Mouse (Mus musculus) MN1 (cell line): ENCODE measurements around the gene L3mbtl2.
A peak's percentile ranks its signal among the peaks of the same experiment; 100 is the strongest.
"Not testable (repeated sequence)": the region's sequence is repeated elsewhere in the genome, so short reads cannot be mapped to it uniquely, and the experiment has no call there.

ENCODE experiments used
- DNase-seq: peaks from one replicate; pipeline ENCODE4 v3.0.0-alpha.2; 2016; ENCODE audit warnings: low spot score

Gene L3mbtl2

DNA sequence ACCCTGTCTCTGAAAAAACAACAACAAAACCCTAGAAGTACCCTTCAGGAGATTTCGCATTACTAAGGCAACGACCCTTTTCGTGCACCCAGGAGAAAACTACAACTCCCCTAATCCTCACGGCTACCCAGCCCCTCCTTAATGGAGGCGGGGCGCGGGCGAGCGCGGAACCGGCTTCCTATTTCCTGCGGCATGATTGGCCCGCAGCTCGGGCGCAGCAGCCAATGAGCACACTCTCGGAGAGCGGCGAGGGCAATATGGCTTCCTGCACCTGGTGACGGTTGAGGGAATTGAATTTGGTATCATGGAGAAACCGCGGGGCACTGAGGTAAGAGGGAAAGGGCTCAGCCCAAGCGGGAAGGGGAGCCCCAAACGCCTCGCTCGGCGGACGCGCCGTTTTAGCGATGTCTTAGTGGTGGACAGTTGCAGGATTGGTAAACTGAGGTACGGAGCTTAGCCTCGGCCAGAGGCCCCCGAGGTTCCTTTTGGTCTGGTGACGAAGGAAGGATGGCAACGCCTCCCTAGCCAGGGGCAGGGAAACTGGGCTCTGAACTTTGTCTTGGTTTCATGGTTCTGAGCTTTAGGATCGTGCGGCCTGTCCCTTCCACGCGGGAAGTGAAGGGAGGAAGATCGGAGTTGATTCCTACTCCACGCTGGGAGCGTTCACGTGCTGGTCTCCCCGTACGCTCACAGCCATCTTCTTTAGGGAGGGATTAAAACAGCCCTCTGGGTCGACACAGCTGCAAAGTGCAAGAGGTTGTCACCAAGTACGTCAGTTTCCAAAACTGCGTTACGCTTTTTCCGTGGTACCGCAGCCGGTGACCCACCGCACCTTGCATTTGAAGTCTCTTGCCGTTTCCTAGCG is at the start of gene L3mbtl2:
TSS of gene L3mbtl2 (plus strand) at position 193 of the 865 bp plus-strand sequence.
- DNase-seq: peak; percentile 98

DNA sequence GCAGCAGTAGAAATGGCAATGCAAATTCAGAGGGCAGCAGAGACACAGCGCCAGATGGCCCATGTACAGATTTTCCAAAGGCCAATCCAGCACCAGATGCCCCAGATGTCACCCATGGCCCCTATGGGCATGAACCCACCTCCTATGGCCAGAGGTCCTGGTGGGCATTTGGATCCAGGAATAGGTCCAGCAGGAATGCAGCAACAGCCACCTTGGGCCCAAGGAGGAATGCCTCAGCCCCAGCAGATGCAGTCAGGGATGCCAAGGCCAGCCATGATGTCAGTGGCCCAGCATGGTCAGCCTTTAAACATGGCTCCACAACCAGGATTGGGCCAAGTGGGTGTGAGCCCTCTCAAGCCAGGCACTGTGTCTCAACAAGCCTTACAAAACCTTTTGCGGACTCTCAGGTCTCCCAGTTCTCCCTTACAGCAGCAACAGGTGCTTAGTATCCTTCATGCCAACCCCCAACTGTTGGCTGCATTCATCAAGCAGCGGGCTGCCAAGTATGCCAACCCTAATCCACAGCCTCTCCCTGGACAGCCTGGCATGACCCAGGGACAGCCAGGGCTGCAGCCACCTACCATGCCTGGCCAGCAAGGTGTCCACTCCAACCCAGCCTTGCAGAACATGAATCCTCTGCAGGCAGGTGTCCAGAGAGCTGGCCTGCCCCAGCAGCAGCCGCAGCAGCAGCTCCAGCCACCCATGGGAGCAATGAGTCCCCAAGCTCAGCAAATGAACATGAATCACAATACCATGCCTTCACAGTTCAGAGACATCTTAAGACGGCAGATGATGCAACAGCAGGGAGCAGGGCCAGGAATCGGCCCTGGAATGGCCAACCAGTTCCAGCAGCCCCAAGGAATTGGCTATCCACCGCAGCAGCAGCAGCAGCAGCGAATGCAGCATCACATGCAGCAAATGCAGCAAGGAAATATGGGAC is 13.9 kb upstream of the L3mbtl2 start:
- peak; percentile 70 for DNase-seq

DNA sequence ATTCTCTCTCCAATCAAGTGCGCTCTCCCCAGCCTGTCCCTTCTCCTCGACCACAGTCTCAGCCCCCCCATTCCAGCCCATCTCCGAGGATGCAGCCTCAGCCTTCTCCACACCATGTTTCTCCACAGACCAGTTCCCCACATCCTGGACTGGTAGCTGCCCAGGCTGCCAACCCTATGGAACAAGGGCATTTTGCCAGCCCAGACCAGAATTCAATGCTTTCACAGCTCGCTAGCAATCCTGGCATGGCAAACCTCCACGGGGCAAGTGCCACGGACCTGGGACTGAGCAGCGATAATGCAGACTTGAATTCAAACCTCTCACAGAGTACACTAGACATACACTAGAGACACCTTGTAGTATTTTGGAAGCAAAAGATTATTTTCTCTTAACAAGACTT is 13.1 kb upstream of the L3mbtl2 start:
- DNase-seq: peak; percentile 70

DNA sequence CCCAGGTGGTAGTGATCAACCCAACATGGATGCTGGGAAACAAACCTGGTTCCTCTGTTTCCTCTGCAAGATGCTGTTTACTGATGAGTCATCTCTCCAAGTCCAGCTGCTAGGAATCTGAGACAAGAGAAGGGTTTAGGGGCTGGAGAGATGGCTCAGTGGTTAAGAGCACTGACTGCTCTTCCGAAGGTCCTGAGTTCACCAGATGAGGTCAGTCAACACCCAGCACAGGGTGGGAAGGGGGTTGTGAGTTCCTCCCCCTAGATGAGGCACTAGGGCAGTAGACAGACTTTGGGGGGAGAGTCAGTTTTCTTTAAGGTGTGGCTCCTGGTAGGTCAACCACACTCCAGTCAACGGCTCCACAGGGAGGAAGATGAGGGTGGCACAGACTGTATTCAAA is 2.0 kb upstream of the L3mbtl2 start:
- DNase-seq: no peak

DNA sequence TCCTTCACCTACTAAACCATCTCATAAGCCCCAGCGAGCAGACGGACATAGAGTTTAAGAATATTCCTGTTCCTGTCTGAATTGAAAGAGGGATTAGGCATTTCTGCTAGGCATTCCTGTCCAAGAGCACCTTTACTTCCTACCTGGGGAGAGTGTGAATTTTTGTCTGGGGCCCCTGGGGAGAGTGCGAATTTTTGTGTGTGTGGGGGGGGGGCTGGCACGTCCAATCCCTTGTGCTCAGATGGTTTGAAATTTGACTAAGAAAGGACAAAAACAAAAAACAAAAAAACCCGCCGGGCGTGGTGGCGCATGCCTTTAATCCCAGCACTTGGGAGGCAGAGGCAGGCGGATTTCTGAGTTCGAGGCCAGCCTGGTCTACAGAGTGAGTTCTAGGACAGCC is 408 bp upstream of the L3mbtl2 start:
- no peak for DNase-seq

DNA sequence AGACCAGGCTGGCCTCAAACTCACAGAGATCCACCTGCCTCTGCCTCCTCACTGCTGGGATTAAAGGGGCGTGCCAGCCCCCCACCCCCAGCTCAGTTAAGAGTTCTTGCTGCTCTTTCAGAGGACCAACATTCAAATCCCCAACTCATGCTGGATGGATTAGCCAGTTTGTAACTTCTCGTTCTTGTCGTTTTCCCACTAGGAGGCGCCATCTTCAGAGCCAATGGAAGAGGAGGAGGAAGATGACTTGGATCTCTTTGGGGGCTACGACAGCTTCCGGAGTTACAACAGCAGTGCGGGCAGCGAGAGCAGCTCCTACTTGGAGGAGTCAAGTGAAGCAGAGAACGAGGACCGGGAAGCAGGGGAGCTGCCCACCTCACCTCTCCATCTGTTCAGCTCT is 3.3 kb downstream of the L3mbtl2 start:
- DNase-seq: no peak

DNA sequence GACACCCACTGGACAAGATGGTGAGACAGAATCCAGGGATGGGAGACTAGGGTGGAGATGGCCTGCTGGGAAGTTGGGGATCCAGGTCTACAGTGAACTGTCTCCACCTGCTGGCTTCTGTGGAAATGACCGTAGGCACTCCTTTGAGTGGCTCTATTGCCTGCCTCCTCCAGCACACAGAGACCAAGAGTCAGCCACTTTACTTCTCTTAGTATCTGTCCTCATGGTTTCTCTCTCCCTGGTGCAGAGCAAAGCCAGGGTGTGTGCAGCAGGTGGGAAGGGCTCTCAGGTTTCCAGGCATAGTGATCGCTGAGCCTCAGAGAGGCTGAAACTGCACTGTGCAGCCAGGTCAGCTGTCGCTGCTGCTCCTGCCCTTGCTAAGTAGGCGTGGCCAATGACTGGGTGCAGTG is 6.5 kb downstream of the L3mbtl2 start:
- DNase-seq: peak; percentile 88

DNA sequence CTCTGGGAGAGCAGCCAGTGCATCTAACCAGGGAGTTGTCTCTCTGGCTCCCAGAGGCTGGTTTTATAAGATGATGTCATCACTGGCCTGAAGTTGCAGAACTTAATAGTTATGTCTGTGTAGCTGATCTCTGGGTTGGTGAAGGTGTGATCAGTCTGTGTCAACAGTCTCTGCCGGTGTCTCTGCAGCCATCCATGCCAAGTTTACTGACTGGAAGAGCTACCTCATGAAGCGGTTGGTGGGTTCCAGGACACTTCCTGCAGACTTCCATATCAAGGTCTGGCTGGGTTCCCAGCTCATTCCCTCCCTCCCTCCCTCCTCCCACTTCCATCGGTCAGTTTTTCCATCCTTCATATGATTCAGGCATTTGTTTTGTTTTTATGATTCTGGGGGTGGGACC is 12.9 kb downstream of the L3mbtl2 start:
- DNase-seq: no peak

DNA sequence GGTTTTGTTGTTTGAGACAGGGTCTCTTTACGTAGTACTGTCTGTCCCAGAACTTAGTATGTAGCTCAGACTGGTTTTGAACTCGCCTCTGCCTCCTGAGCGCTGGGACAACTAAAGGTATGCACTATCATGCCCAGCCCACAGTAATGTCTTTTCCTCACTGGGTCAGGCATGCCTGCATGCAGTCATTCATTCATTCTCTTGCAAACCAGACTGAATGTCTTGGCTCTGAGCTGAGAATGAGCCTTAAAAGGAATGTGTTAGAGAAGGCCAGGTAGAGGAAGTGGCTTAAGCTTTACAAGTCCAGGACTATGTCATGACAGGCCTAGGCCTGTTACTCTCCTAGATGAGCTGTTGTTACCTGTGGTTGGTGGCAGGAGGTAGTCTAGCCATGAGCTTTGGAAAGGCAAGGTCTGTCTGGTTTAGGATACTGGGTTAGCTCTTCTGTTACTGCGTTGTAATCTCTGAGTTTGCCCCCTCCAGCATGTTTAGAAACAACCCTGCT is 16.7 kb downstream of the L3mbtl2 start:
- no peak for DNase-seq

DNA sequence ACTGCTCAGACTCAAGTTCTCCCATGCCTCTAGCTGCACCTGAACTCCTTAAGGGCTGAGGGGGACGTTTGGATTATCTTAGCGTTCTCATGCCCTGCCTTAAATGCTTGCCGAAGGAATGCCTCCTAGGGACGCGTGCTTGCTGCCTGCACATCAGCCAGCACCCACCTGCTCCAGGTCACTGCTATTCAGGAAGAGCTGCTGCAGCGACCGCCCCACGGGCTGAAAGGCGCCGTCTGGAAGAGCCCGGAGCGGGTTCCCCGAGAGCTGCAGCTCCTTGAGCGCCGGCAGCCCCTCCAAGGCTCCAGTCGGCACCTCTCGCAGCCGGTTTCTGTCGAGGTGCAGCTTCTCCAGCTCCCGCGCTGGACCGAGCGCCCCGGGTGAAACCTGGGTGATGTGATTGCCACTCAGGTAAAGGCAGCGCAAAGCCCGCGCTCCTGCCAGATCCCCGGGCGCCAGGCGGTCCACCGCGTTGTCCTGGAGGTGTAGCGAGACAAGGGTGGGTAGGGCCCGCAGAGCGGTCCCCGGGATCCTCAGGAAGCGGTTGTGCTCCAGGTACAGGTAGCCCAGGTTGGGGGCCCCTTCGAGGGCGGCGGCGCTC is 29.8 kb downstream of the L3mbtl2 start:
- no peak for DNase-seq

DNA sequence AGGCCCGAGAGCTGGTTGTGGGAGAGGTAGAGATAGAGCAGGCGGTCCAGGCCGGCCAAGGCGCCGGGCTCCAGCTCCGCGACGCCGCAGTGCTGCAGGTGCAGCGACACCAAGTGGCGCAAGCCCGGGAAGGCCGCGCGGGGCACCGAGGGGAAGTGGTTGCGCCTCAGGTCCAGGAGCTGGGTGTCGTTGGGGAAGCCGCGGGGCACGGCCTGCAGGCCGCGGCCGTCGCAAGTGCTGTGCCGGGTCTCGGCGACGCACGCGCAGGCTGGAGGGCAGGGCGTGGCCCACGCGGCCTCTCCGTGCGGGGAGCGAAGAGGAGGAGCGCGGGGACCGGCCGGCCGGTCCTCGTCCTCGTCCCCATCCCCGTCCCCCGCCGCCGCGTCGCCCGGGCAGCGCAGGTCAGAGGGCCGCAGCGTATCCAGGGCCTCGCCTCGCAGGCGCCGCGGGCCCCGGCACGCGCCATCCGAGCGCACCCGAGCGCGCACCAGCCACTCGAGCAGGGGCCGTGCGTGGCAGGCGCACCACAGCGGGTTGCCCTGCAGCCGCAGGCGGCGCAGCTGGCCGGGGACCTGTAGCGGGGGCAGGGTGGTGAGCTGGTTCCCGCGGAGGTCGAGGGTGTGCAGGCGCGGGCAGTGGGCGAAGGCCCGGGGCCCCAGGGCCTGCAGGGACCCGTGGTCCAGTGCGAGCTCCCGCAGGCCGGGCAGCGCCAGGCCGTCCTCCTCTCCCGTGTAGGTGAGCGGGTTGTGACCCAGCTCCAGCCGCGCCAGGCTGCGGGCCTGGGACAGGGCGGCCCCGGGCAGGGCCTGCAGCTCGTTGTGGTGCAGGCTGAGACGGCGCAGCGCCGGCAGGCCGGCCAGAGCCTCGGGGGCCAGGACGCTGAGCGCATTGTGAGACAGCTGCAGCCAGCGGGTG is 30.5 kb downstream of the L3mbtl2 start:
- DNase-seq: peak; percentile 95

DNA sequence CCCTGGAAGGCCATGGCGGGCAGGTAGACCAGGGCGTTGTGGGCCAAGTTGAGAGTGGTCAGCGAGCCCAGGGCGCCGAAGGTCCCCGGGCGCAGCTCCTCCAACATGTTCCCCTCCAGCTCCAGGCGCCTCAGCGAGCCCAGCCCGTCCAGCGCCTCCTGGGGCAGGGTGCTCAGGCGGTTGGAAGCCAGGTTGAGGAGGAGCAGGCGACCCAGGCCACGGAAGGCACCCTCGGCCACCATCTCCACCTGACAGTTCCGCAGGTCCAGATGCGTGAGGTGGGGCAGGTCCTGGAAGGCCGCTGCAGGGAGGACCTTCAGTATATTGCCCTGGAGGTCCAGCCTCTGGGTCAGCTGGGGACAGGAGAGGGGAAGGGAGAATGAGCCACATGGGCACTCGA is 31.2 kb downstream of the L3mbtl2 start:
- DNase-seq: no peak

DNA sequence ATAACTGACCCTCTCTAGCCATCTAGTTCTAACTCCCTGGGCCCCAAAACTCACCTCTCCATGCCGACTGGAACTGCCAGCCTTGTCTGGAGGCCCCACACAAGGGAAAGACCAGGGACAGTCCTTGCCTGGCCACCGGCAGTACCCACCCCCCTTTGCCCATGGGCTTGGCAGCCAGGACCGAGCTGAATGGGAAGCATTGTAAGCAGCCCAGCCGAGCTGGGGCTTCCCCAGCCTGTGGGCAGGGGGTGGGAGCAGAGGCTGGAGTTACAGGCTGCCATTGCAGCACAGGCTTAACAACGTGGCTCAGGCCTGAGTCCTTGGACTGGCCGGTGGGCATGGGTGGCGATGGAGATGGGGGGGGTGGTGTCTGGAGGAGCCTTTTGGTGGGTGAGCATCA is 33.5 kb downstream of the L3mbtl2 start, which contains the start of gene Chadl:
TSS of gene Chadl (minus strand) at position 113 of the 400 bp plus-strand sequence.
- DNase-seq: no peak

DNA sequence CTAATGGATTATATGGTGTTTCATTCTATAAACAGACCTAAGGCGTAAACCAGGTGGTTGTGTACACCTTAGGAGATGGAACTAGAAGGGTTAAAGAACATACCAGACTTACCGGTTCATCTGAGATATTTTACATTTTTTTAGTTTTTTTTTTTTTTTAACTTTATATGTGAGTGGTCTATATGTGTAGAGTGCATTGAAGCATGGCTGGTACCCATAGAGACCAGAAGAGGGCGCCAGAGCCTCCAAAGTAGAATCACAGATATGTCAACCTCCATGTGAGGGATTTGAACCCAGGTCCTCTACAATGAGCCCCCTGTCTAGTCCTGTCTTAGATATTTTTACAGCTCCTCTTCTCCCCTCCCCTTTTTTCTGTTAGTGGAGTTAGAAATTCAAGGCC is 34.2 kb downstream of the L3mbtl2 start:
- DNase-seq: peak; percentile 66

DNA sequence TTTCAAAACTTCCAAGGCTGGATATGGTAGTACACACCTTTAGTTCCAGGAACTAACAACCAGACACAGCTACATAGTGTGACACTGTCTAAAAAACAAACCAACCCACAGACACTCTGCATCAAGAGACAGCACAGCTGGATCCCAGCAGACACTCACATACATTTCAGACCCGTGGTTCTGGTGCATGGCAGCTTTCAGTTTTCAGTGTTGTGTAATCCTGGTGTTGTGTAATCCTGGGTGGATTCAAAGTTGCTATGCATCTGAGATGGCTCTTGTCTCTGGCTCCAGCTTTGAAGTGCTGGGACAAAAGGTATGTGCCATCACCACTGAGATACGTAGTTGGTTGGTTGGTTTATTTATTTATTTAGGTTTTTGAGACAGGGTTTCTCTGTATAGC is 34.8 kb downstream of the L3mbtl2 start:
- no peak for DNase-seq

DNA sequence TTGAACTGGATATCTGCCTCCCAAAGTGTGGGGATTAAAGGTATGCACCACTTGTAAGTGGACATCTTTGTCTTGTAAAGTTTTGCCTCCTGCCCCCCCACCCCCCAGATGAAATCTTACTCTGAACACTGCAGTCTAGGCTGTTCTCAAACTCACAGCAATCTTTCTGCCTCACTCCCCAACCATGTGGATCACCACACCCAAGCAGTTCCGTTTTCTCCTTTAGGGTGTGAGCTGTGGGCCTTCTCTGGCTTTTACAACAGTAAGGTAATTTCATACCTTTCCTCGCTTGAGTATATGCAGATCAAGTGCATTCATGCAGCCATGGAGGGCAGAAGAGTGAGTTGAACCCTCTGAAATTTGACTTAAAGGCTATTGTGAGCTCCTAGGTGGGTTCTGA is 36.5 kb downstream of the L3mbtl2 start:
- DNase-seq: no peak

DNA sequence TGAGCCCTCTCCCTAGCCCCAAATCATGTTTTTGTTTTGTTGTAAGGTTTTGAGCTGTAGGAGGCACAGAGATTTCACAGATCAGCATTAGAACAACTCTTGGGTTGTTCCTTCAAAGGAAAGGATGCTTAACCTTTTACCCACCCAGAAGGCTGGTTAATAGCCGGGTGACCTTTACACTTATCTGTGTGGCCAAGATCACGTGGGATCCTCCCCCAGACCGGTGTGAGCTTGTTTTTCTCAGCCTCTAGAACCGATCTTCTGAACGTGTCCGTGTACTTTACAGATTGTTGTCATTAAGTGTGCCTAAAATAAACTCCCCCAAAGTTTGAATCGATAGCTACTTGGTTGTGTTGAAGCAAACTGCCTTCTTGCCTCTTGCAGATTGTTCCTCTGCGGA is 36.9 kb downstream of the L3mbtl2 start:
- no peak for DNase-seq

DNA sequence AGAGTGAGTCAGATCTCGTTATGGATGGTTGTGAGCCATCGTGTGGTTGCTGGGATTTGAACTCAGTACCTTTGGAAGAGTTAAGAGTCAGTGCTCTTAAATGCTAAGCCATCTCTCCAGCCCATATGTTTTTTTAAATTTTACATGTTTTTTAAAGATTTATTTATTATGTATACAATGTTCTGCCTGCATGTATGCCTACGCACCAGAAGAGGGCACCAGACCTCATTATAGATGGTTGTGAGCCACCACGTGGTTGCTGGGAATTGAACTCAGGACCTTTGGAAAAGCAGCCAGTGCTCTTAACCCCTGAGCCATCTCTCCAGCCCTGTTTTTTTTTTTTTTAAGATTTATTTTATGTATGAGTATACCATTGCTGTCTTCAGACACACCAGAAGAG is 37.7 kb downstream of the L3mbtl2 start:
- DNase-seq: not testable (repeated sequence)

DNA sequence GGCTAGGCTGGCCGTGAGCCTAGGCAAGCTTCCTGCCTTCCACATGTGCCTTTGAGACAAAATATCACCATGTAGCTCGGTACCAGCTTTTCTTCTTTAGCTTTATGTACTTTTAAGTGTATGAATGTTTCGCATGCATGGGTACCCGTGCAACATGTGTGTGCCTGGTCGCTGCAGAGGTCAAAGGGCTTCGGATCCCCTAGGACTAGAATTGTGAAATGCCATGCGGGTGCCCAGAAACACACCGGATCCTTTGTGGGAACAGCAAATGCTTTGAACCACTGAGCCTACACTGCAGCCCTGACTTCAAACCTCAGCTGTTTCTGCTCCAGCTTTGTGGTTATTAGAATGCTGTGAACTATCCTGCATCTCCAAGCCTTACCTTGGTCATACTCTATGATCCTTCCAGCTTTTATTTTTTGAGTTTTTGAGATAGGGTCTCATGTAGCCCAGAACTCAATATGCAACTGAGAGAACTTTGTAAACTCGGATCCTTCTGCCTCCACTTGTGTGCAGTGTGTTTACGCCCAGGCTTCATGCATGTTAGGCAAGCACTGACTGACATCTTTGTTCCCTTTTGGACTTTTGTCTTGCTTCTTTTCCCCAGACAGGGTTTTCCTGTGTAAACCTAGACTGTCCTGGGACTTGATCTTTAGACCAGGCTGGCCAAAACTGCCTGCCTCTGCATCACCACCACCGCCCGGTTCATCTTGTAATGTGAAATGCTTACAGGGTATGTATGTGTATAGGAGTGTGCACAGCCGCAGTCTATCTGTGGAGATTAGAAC is 38.8 kb downstream of the L3mbtl2 start:
- no peak for DNase-seq

DNA sequence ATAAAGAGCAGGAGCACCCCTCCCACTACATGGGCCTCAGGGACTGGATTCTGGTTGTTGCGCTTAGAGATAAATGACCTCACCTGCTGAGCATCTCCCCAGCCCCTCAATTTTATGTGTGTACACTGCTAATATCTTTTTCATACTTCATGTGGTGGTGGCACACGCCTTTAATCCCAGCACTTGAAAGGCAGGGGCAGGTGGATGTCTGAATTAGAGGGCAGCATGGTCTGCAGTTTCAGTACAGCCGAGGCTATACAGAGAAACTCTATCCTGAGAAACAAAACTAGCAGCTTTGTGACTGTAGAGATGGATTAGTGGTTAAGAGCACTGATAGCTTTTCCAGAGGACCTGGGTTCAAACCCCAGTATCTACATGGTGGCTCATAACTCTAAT is 39.4 kb downstream of the L3mbtl2 start:
- no peak for DNase-seq
